Mouse (Mus musculus) urinary bladder, postnatal 10 days (tissue): ENCODE results near the gene Gm42674.

Source experiments
- DNase-seq: peaks from one replicate; pipeline ENCODE4 v3.0.0; 2022; ENCODE audit warnings: low spot score

Gene Gm42674

GRCm38 (mm10) chr3:90601486-90602110 lies at the start of gene Gm42674:
Gm42674 (plus strand) TSS chr3:90601904.
- no peak for DNase-seq

- no peak for DNase-seq
Observed at GRCm38 (mm10) chr3:90552231-90552630, 49.5 kb upstream of the Gm42674 start.

GRCm38 (mm10) chr3:90555954-90556353 lies 45.8 kb upstream of the Gm42674 start:
- DNase-seq = no peak

GRCm38 (mm10) chr3:90560008-90560628 lies 41.6 kb upstream of the Gm42674 start, which contains the start of gene S100a3:
S100a3 (plus strand) TSS chr3:90560578.
- no peak for DNase-seq

DNA sequence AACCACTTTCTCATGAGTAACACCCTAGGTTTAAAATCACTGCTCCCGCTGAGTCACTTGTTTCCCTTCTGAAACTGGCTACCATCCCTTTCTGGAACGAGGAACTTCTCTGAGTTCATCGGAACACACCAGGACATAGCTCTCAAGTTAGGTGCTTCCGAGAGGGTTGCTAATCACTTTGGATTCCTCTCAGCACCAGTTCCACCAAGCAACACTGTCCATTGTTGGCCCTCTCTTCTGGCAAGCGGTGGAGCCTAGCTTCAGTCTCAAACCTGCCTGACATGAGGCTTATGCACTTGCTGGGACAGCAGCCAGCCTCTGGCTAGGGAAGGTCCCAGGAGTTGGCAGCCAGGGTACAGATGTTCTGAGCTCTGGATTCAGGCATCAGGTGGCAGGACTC lies 27.0 kb upstream of the Gm42674 start:
- DNase-seq = no peak

GRCm38 (mm10) chr3:90575320-90575719 lies 26.4 kb upstream of the Gm42674 start:
- no peak for DNase-seq

DNA sequence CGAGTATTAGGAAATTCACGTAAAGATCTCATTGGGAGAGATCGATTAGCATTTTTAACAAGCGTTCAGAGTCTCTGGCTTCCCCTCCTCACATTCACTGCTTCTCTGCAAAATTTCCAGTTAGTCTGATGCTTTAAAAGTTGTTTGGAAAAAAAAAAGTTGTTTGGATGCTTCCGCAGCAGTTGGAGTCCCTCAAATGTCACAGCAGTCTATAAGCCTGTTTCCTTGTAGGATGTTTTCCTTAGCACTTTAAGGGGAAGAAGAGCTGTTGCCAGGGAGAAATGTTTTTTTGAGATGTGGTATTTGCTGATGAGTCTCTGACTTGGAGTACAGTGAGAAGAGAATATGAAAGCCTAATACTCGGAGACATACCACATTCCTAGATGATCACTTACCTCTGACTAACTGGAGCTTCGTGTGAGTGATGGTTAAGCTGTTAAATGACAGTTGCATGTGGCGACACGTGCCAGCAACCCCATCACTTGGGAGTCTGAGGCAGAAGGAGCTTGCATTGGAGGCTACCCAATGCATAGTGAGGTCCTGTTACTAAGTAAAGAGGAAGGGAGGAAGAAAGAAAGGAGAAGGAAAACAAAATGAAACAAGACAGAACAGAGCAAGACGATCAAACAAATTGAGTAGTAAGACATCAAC lies 25.2 kb upstream of the Gm42674 start:
- DNase-seq = no peak

GRCm38 (mm10) chr3:90579433-90579832 lies 22.3 kb upstream of the Gm42674 start:
- no peak for DNase-seq

GRCm38 (mm10) chr3:90581141-90581540 lies 20.6 kb upstream of the Gm42674 start:
- DNase-seq = no peak

GRCm38 (mm10) chr3:90582156-90582555 lies 19.5 kb upstream of the Gm42674 start:
- no peak for DNase-seq

DNA sequence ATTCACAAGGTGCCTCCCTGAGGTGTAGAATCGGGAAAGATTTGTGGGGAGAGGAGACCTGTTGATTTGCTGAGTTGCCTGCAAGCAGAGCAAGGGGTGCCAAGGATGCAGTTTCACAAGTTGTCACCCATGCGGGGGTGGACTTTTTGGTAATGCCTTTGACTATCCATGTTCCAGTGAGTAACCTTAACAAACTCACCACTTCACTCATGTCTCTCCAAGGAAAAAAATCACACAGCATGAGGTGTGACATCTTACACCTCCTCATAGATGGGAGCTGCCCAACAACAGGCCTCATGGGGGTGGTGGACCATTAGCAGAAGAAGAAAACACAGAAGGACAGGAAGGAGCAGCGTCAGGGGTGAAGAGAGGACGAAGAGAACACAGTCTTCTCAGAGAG lies 19.1 kb upstream of the Gm42674 start:
- DNase-seq = no peak

DNA sequence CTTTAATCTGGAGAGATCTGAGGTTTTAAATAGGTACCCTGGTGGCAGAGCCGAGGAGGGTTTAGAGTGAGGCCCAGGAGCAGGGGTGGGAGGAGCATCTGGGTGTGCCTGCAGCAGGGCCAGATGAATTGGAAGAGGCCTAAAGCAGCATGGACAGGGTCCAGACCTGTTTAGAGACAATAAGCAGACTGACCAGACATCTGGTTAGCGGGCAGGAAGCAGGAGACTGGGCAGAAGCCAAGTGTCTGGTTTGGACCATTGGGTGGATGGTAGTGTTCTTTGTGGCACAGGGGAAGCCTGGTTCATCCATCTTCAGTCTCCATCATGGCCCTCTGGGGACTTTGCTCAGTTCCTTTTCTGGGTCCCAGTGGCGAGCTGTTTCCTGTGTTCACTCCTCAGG lies 17.8 kb upstream of the Gm42674 start:
- DNase-seq = no peak

DNA sequence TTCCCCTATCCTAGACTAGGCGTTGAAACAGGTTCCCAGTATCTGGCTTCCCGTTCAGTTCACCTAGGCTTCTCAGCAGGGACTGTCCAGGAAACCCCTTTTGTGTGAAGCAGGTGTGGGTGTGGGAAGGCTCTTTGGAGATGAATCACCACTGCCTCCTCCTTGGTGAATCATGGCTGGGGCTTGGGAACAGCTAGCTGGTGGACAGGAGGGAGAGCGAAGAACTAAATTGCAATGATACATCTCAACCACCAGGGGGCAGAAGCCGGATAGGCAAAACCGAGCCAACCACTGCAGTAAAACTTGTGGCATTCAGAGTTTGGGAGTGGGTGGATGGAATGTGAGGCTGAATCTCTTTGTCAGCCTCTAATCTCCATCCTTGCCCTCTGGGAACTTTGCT lies 16.1 kb upstream of the Gm42674 start:
- no peak for DNase-seq

DNA sequence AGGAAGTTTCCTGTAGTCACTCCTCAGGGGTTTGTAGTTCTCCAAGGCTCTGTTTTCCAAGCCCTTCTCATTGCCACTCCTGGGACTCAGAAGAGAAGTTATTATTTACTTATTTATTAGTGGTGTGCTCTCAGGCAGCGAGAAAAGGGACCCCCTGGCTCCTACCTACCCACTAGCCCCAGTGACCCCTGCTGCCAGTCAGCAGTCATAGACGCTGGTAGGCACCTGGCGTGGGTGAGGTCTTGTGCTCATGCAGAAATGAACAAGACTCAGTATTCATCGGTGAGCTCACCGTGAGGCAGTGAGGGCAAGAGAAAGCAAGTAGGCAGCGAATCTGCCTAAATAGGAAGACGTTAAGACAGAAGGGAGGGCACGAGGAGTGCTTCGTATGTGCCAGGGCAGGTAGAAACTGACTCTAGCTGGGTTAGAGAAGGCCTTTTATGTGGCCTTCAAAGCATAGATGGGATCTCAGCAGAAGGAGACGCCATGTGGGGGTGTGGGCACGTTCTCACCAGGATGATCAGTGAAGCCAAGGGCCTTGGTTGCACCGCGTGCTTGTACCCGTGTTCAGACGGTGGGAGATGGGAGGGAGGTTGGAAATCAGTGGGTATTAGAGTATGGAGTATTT lies 15.6 kb upstream of the Gm42674 start:
- no peak for DNase-seq

- DNase-seq = peak; percentile 61
Observed at GRCm38 (mm10) chr3:90586906-90587305, 14.8 kb upstream of the Gm42674 start.

DNA sequence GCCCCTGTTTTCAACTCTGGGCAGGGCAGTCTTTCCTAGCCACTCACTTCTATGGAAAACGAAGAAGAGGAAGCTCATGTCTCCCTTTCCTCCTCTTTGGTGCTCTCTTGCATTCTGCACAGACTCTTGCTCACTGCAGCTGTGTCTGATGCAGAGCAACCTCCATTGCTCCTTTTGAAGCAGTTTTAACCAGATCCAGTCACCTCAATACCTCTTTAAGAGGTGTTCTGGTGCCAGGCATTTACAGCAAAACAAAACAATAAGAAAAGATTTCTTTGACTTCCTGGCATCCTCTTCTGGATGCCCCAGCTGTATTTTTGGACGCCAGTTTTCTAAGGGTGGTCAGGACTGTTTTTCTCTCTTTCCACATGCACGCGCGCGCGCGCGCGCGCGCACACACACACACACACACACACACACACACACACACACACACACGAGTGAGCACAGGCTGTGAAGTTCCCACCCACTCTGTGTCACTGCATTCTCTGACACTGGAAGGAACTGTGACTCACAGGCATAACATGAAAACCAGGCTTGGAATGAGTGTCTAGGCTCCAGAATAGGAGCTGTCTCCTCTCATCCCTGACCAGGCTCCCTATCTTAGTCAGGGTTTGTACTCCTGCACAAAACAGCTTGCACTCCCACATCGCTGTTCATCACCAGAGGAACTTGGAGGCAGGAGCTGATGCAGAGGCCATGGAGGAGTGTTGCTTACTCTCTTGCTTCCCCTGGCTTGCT lies 14.2 kb upstream of the Gm42674 start:
- no peak for DNase-seq

DNA sequence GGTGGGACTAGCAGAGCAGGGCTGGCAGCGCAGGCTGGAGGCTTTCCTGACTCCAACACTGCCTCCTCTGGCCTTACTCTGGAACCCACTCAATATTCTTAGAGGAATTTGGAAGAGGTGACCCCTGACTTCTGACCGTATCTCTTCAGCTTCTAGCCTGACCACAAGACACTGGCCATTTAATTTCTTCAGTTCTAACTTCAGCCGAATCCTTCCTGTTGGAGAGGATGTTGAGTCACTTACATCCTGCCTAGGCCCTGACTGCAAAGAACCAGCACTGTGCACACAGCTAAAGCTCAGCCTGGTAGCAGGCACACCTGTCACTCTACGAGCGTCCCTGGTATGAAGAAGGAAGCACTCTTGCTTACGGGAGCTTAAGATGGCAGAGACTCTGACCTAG lies 12.3 kb upstream of the Gm42674 start:
- DNase-seq = no peak

DNA sequence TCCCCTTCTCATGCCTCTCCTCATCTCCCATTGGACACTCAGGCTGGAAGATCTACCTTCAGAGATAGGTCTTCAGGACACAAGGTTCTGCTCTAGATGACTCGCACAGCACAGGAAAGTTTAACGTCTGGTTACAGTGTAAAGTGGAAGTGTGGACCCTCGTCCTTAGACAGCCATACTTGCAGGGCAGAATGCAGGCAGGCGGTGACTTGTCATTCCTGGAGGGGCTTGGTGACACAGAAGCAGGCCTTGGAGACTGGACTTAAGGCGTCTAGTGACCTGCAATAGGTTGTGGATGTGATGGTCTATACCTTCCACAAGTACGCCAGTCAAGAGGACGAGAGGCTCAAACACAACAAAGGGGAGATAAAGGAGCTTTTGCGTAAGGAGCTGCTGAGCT lies 11.8 kb upstream of the Gm42674 start, which contains the start of gene S100a2:
Gene S100a2 (plus strand): TSS at position 301 of the 400 bp plus-strand sequence.
- no peak for DNase-seq

- no peak for DNase-seq
Observed at GRCm38 (mm10) chr3:90594466-90594865, 7.2 kb upstream of the Gm42674 start.

DNA sequence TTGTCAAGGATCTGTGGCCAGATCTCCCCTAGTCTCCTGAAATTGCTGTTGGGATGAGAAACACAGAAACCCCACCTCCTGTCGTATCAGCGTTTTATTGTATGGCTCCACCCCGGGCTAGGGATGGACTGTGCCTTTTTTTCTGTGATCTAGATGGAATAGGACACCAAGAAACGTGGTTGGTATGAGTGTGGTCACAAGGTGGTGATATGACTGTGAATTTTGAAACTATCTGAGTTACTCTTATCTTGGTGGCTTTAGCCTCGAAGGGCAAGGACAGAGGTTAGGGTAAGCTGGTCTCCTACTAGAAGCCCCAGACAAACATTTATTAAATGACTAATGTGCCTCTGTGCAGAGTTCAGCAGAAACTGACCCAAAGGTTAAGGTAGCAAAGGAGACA lies 6.1 kb upstream of the Gm42674 start:
- DNase-seq = no peak

DNA sequence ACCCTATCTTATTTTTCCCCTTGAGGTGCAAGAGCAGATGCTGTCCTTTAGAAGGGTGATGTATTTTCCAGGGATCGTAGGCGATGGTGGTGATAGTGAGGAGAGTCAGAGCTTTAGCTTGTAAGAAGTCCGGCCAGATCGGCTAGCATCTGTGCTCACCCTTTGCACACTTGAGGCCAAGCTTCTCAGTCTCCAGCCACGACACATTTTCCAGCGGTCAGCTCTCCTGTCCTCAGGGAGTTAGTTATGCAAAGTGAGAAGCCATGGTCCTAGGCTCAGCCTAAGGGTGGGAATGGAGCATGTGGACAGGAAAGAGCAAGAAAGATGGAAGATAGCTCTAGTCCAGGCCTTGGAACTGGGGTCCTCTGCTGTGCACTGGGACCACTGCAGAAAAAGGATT lies 4.9 kb upstream of the Gm42674 start:
- no peak for DNase-seq

DNA sequence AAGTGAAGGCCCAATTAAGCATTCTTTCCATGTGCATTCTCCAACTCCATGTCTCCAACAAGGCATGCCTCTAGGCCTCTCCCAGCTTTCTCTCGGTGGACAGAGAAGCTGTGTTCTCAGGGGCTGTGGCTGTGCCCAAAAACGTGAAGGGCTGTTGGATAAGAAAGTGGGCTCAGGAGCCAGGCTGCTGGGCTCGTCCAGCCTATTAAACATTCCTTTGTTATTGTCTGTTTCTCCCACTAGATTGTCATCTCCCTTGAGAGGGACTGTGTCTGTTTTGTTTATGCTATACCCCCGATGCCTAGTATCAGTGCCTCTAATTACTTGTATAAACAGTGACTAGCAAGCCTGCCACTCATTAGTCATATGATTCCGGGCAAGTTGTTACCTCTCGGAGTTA lies 4.0 kb upstream of the Gm42674 start:
- DNase-seq = no peak
